Mouse (Mus musculus) liver, postnatal 0 days (tissue): ENCODE results near the gene Mettl22. TPM values are rescaled to one million over a fixed set of nuclear protein-coding genes. Genes with fewer than 3 reads are reported as not detected.

Experiments used
- ATAC-seq: fragments of 200-750 bp; cut with Nextera tagmentation; 2 replicates; pipeline ENCODE4 v1.8.0; 2017; ENCODE audit warnings: mild to moderate bottlenecking, moderate library complexity
- DNase-seq: peaks from one replicate; pipeline ENCODE4 v3.0.0-alpha.2; 2016
- H3K27ac ChIP-seq: fragments of 300-500 bp; sonication (generic); 2 replicates; pipeline ENCODE4 v1.5.1; 2014; ENCODE audit warnings: antibody characterized with exemption, moderate library complexity, mild to moderate bottlenecking, low read depth
- H3K27me3 ChIP-seq: fragments of 300-500 bp; sonication (generic); 2 replicates; pipeline ENCODE4 v1.6.1; 2014; ENCODE audit warnings: low read length, control low read depth, mixed read lengths; ENCODE audit not compliant: insufficient read depth
- H3K36me3 ChIP-seq: fragments of 300-500 bp; sonication (generic); replicated peaks from 2 replicates; pipeline ENCODE4 v1.6.1; 2014; ENCODE audit warnings: mild to moderate bottlenecking, control low read depth, low read length, moderate library complexity, mixed read lengths; ENCODE audit not compliant: insufficient read depth
- H3K4me1 ChIP-seq: fragments of 300-500 bp; sonication (generic); 2 replicates; pipeline ENCODE4 v1.6.1; 2014; ENCODE audit warnings: antibody characterized with exemption, mild to moderate bottlenecking, control low read depth; ENCODE audit not compliant: insufficient read depth
- H3K4me2 ChIP-seq: fragments of 300-500 bp; sonication (generic); 2 replicates; pipeline ENCODE4 v1.6.1; 2014; ENCODE audit warnings: low read depth, mild to moderate bottlenecking, low read length, moderate library complexity, mixed read lengths
- H3K4me3 ChIP-seq: fragments of 300-500 bp; sonication (generic); 2 replicates; pipeline ENCODE4 v1.5.1; 2014; ENCODE audit warnings: low read depth, low read length
- H3K9ac ChIP-seq: fragments of 300-500 bp; sonication (generic); replicated peaks from 2 replicates; pipeline ENCODE4 v1.6.1; 2014; ENCODE audit warnings: mild to moderate bottlenecking, moderate library complexity
- H3K9me3 ChIP-seq: fragments of 300-500 bp; sonication (generic); 2 replicates; pipeline ENCODE4 v1.6.1; 2016; ENCODE audit warnings: mild to moderate bottlenecking, control low read depth, low read length, mixed read lengths
- CTCF ChIP-seq: sonication (generic); IDR thresholded peaks from 2 replicates; pipeline ENCODE4 v1.5.1; 2016; ENCODE audit warnings: antibody characterized with exemption, low read depth
- EP300 ChIP-seq: IDR thresholded peaks from 2 replicates; pipeline ENCODE4 v1.6.1; 2016; ENCODE audit warnings: antibody characterized with exemption, low read depth, mild to moderate bottlenecking
- WGBS: fragments of 180-500 bp; shearing (Covaris S2); extraction: QIAGEN DNeasy Blood & Tissue Kit; methylation state at CpG from one replicate; pipeline ENCODE4 v1.1.7; 2014; ENCODE audit not compliant: insufficient replicate concordance; 5-methylcytosine and 5-hydroxymethylcytosine counted together
- polyA plus RNA-seq: library from polyadenylated mRNA; unstranded; fragments of >200 nt; fragmentation: Nextera tagmentation; extraction: Ambion mirVana; gene quantifications from 2 replicates; pipeline ENCODE4 v1.2.1, GENCODE M21; 2015

Mettl22 gene
- polyA plus RNA-seq, 1 experiment from 2014 or later: 6.7 TPM

GRCm38 (mm10) chr16:8496967-8497366 is 26.4 kb downstream of the Mettl22 start:
- H3K4me1 ChIP-seq: no peaks in the 10 kb centered on the region
- DNase-seq (no peak), ATAC-seq (no peak)
- no peak overlapping the region for H3K9ac ChIP-seq
- WGBS: 61% methylated on average over 2 of the region's 2 CpGs
- H3K4me2 ChIP-seq: no peak overlapping the region
- no peaks in the 10 kb centered on the region for H3K27me3 ChIP-seq
- no peak overlapping the region for H3K27ac ChIP-seq
- H3K4me3 ChIP-seq: no peak overlapping the region
- H3K36me3 ChIP-seq: no peaks in the 10 kb centered on the region
- no peaks in the 10 kb centered on the region for H3K9me3 ChIP-seq
- TF ChIP-seq EP300: no peak
- TF ChIP-seq CTCF: no peak

DNA sequence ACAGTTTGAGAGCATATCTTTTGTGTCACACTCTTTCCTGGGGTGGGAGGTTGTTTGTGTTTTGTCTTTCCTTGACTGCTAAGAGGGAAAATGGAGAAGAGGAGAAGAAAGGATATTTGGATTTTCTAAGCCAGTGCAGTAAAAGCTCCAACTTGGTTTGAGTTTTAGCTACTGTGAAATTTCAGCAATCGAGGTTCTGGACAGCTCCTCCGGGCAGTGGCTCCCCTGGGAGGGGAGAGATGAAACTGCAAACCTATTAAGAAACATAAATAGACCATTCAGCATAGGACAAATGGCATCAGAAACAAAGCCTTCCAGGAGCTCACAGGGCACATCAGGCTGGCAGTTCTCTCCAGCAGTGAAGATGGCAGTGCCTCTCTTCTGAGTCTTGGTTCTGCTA is 33.7 kb downstream of the Mettl22 start:
- Histone ChIP-seq H3K9me3 (no peaks in the 10 kb centered on the region), H3K4me1 (no peaks in the 10 kb centered on the region), H3K36me3 (no peaks in the 10 kb centered on the region), H3K27me3 (no peaks in the 10 kb centered on the region), H3K9ac (no peak overlapping the region), H3K4me3 (no peak overlapping the region), H3K4me2 (no peak overlapping the region), H3K27ac (no peak overlapping the region)
- 45% methylated on average over 2 of the region's 2 CpGs for WGBS
- ATAC-seq (no peak), DNase-seq (no peak)
- no peak for TF ChIP-seq EP300
- no peak for TF ChIP-seq CTCF

- Histone ChIP-seq H3K4me3 (no peak overlapping the region), H3K27ac (no peak overlapping the region), H3K9me3 (no peaks in the 10 kb centered on the region), H3K4me1 (peaks cover 5% of the 10 kb centered on the region; the same call in 1 of the 2 replicates), H3K9ac (no peak overlapping the region), H3K4me2 (no peak overlapping the region), H3K36me3 (no peaks in the 10 kb centered on the region), H3K27me3 (no peaks in the 10 kb centered on the region)
- 68% methylated on average over 5 of the region's 5 CpGs for WGBS
- TF ChIP-seq EP300 (no peak), CTCF (no peak)
- ATAC-seq (no peak), DNase-seq (no peak)
Observed at GRCm38 (mm10) chr16:8509894-8510293, 39.3 kb downstream of the Mettl22 start.

DNA sequence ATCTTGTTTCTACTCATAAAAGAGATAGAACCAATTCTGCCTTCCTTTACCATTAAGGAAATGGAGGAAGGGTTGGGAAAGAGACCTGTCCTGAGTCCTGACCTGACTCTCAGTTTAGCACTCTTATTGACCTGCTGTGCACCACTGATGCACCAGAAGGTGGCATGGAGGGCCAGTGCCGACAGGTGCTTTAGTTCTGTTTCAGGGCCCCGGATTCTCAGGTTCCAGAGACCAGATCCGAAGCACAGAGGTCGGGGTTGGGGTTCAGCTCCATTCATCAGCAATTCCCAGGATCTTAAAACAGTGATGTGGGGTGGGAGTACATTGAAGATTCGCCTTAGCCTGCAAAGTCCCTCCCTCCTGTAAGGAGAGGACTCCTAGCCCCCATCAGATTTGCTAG is 42.2 kb downstream of the Mettl22 start:
- H3K27ac ChIP-seq: peak overlapping the region; percentile 89
- TF ChIP-seq EP300: no peak
- TF ChIP-seq CTCF: 0 out of 2 replicates have a peak, but pooled peaks have one; percentile 7
- ATAC-seq (peak; percentile 71), DNase-seq (no peak)
- H3K9ac ChIP-seq: no peak overlapping the region
- peak overlapping the region; percentile 58 for H3K4me3 ChIP-seq
- peak overlapping the region; percentile 72 for H3K4me2 ChIP-seq
- peaks cover 5% of the 10 kb centered on the region; the same call in 1 of the 2 replicates for H3K4me1 ChIP-seq
- H3K36me3 ChIP-seq: no peaks in the 10 kb centered on the region; the same call in 1 of the 2 replicates
- no peaks in the 10 kb centered on the region for H3K9me3 ChIP-seq
- no peaks in the 10 kb centered on the region for H3K27me3 ChIP-seq
- 6% methylated on average over 5 of the region's 5 CpGs for WGBS

DNA sequence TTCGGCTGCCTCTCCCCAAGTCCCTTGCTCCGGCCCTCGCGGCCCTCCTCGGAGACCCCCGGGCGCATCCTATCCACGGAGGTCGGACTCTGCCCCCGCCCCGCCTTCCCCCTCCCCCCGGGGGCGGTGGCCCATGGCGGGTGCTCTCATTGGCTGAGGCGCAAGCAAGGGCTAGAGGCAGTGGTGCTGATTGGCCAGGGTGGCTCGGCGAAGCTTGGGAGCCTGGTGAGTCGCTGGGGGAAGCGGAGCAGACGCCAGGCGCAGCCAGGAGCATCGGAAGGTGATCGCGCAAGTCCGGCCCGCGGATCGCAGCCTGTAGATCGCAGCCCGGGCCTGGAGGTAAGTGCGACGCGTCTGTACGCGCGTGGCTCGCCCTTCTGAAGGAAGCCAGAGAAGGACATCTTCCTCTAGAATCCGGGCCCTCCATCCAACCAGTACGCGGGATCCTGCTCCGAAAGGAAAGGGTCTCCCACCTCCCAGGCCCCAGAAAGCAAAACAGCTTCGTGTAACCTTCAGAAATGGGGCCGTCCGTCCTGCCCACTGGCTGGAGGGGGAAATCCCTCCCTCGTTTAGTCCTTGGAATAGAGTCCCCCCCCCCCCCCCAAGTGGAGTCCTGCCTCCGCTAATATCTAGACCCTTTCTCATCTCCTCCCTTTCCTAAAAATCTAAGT is 42.8 kb downstream of the Mettl22 start, which contains the start of gene Abat:
Abat (plus strand) TSS at position 194 of the 671 bp plus-strand sequence.
- H3K27me3 ChIP-seq: no peaks in the 10 kb centered on the region
- WGBS: 2% methylated on average over 46 of the region's 46 CpGs
- H3K4me2 ChIP-seq: peak within 1 kb of the TSS; percentile 72
- peak; percentile 97 for ATAC-seq
- peak within 1 kb of the TSS; percentile 58 for H3K4me3 ChIP-seq
- peak within 1 kb of the TSS; percentile 65 for H3K9ac ChIP-seq
- peak; percentile 44; the same call in 1 of the 2 replicates for TF ChIP-seq EP300
- no peak for TF ChIP-seq CTCF
- H3K27ac ChIP-seq: peak within 1 kb of the TSS; percentile 89
- no peaks in the 10 kb centered on the region; the same call in 1 of the 2 replicates for H3K36me3 ChIP-seq
- peaks cover 5% of the 10 kb centered on the region; the same call in 1 of the 2 replicates for H3K4me1 ChIP-seq
- peak; percentile 85 for DNase-seq
- no peaks in the 10 kb centered on the region for H3K9me3 ChIP-seq

- DNase-seq: peak; percentile 55
- H3K4me3 ChIP-seq: peak overlapping the region; percentile 58
- H3K4me2 ChIP-seq: peak overlapping the region; percentile 72
- no peaks in the 10 kb centered on the region for H3K9me3 ChIP-seq
- peak overlapping the region; percentile 89 for H3K27ac ChIP-seq
- H3K4me1 ChIP-seq: peaks cover 5% of the 10 kb centered on the region; the same call in 1 of the 2 replicates
- H3K27me3 ChIP-seq: no peaks in the 10 kb centered on the region
- 51% methylated on average over 4 of the region's 4 CpGs for WGBS
- peak overlapping the region; percentile 65 for H3K9ac ChIP-seq
- ATAC-seq: no peak
- H3K36me3 ChIP-seq: no peaks in the 10 kb centered on the region; the same call in 1 of the 2 replicates
- TF ChIP-seq CTCF: no peak
- TF ChIP-seq EP300: no peak
Observed at GRCm38 (mm10) chr16:8514180-8514579, 43.6 kb downstream of the Mettl22 start.
